Mouse (Mus musculus) heart, adult 2 months (tissue): ENCODE data around the gene Alg5. TPM values are rescaled to one million over a fixed set of nuclear protein-coding genes. Genes with fewer than 3 reads are reported as not detected.

Source experiments
- DNase-seq, 2 experiments: peaks; one replicate each; pipeline ENCODE4 v3.0.0; 2021
- H3K27ac ChIP-seq: fragments of 200-600 bp; 2 replicates; pipeline ENCODE4 v1.8.1; 2022
- H3K27me3 ChIP-seq: fragments of 200-500 bp; 2 replicates; pipeline ENCODE4 v1.6.1; 2012; ENCODE audit warnings: mild to moderate bottlenecking, low read length, inconsistent platforms, mixed read lengths; ENCODE audit not compliant: control insufficient read depth, insufficient read depth
- H3K36me3 ChIP-seq: fragments of 200-500 bp; 2 replicates; pipeline ENCODE4 v1.6.1; 2012; ENCODE audit warnings: low read length, inconsistent platforms; ENCODE audit not compliant: control insufficient read depth, insufficient read depth
- H3K4me1 ChIP-seq: fragments of 200-500 bp; 2 replicates; pipeline ENCODE4 v1.6.1; 2011; ENCODE audit warnings: low read length; ENCODE audit not compliant: control insufficient read depth, insufficient read depth
- H3K4me3 ChIP-seq: fragments of 200-600 bp; 2 replicates; pipeline ENCODE4 v1.8.1; 2022
- H3K79me2 ChIP-seq: fragments of 200-500 bp; replicated peaks from 2 replicates; pipeline ENCODE4 v1.6.1; 2012; ENCODE audit warnings: mild to moderate bottlenecking, inconsistent platforms, low read length, moderate library complexity, mixed read lengths; ENCODE audit not compliant: control insufficient read depth, insufficient read depth
- H3K9ac ChIP-seq: fragments of 200-500 bp; 2 replicates; pipeline ENCODE4 v1.6.1; 2012; ENCODE audit warnings: low read depth, mild to moderate bottlenecking, control low read depth, inconsistent platforms, low read length, mixed read lengths
- CTCF ChIP-seq: fragments of 200-600 bp; IDR thresholded peaks from 2 replicates; pipeline ENCODE4 v1.8.1; 2022; ENCODE audit warnings: antibody characterized with exemption, mild to moderate bottlenecking, moderate library complexity
- EP300 ChIP-seq: fragments of 200-500 bp; IDR thresholded peaks from 2 replicates; pipeline ENCODE4 v1.6.1; 2011; ENCODE audit warnings: low read depth, low read length, control low read depth; ENCODE audit not compliant: insufficient read depth
- POLR2A ChIP-seq: fragments of 200-500 bp; IDR thresholded peaks from 2 replicates; pipeline ENCODE4 v1.6.1; 2011; ENCODE audit warnings: mild to moderate bottlenecking, low read depth, low read length, control low read depth; ENCODE audit not compliant: insufficient read depth
- WGBS: fragments of 180-500 bp; shearing (Covaris S2); methylation state at CpG from one replicate; pipeline ENCODE4 v1.1.7; 2018; 5-methylcytosine and 5-hydroxymethylcytosine counted together
- intact Hi-C: fragments of 180-260 bp; cut with DNase I; formaldehyde crosslinking; loops from one replicate; pipeline ENCODE4 v1.15.1; 2025
- polyA plus RNA-seq: library from polyadenylated mRNA; depleted of rRNA; stranded (reverse); fragments of >200 nt; gene quantifications from 2 replicates; pipeline ENCODE4 v1.2.3, GENCODE M21; 2012
- total RNA-seq, 2 experiments: library from RNA; stranded (reverse); gene quantifications; 2 replicates each; pipeline ENCODE4 v1.2.3; 2021

Gene Alg5
- total and polyA plus RNA-seq, 3 experiments, result 6.9 to 10.5 (median 8.9) TPM

- intact Hi-C loops, result no loop called here
- 58% methylated on average over 3 of the region's 3 CpGs for WGBS
- Histone ChIP-seq H3K79me2 (no peaks in the 10 kb centered on the region), H3K9ac (no peak overlapping the region), H3K36me3 (peaks cover 9% of the 10 kb centered on the region), H3K27ac (no peak overlapping the region), H3K4me3 (no peak overlapping the region), H3K27me3 (no peaks in the 10 kb centered on the region), H3K4me1 (peaks cover 2% of the 10 kb centered on the region)
- no peak for TF ChIP-seq EP300
- no peak for TF ChIP-seq POLR2A
- TF ChIP-seq CTCF, result no peak
- no peak for DNase-seq
Measured at GRCm38 (mm10) chr3:54718947-54719346, 16.4 kb upstream of the Alg5 start.

DNA sequence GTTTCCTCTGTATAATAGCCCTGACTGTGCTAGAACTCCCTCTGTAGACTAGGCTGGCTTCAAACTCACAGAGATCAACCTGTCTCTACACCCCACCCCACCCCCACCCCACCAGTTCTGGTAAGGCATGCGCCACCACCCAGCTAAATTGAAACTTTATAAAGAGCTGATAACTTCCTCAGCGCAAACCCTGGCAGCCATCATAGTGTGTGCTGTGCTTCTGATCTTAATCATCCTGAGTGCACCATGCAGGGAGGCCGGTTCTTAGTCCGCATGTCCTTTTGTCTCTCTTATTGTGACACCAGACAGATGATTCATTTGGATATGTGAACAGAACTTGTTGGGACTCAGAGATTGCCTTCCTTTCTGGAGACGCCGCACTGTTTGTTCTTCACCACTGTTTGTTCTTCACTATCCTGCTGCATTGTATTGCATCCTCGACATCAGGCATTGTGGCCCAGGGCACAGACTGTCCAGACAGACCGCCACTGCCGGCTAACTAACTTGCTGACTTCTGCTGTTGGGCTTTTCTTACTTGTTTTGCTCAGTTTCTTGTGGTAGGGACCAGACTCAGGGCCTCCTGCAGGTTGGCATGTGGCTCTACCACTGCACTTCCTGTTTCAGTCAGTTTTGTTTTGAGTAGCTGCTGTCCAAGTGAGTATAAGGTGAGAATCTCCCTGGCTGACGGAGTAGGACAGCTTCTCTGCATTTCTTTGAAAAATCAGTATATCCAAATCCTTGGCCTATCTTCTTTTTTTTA lies 11.4 kb upstream of the Alg5 start:
- DNase-seq, result no peak
- TF ChIP-seq POLR2A (no peak), EP300 (no peak), CTCF (no peak)
- Histone ChIP-seq H3K79me2 (no peaks in the 10 kb centered on the region), H3K27ac (no peak overlapping the region), H3K4me1 (peaks cover 2% of the 10 kb centered on the region), H3K4me3 (no peak overlapping the region), H3K27me3 (no peaks in the 10 kb centered on the region), H3K36me3 (peaks cover 9% of the 10 kb centered on the region), H3K9ac (no peak overlapping the region)
- intact Hi-C loops, result no loop called here
- WGBS, result 76% methylated on average over 10 of the region's 10 CpGs

GRCm38 (mm10) chr3:54725344-54725743 lies 10.0 kb upstream of the Alg5 start:
- no peak overlapping the region for H3K9ac ChIP-seq
- no peak overlapping the region for H3K27ac ChIP-seq
- H3K36me3 ChIP-seq, result peaks cover 12% of the 10 kb centered on the region
- no peak for DNase-seq
- H3K4me3 ChIP-seq, result no peak overlapping the region
- no peaks in the 10 kb centered on the region for H3K79me2 ChIP-seq
- peaks cover 2% of the 10 kb centered on the region for H3K4me1 ChIP-seq
- TF ChIP-seq EP300 (no peak), POLR2A (no peak), CTCF (no peak)
- H3K27me3 ChIP-seq, result no peaks in the 10 kb centered on the region
- WGBS, result 78% methylated on average over 2 of the region's 2 CpGs
- intact Hi-C loops, result no loop called here

- WGBS, result 94% methylated on average over 2 of the region's 2 CpGs
- TF ChIP-seq EP300 (no peak), CTCF (no peak), POLR2A (no peak)
- H3K9ac ChIP-seq, result no peak overlapping the region
- no peak overlapping the region for H3K4me3 ChIP-seq
- H3K79me2 ChIP-seq, result no peaks in the 10 kb centered on the region
- intact Hi-C loops, result no loop called here
- H3K4me1 ChIP-seq, result peaks cover 2% of the 10 kb centered on the region
- no peaks in the 10 kb centered on the region for H3K27me3 ChIP-seq
- no peak overlapping the region for H3K27ac ChIP-seq
- no peak for DNase-seq
- peaks cover 12% of the 10 kb centered on the region for H3K36me3 ChIP-seq
Measured at GRCm38 (mm10) chr3:54727588-54727987, 7.8 kb upstream of the Alg5 start.

DNA sequence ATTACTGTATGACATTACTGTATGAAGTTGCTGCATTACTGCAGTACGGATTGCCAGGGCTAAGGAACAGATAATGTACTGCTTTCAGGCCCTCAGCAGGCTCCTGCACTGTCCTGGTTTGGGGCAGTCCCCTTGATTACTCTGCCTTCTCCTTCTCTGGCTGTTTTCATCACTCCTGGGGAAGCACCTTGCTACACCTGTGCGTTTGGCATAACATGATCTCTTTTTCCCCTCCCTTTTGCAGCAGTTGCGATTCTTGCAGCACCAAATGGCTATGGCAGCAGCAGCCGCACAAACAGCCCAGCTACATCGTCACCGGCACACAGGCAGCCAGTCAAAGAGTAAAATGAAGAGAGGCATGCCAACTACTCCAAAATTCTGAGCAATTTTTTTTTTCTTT lies 7.2 kb upstream of the Alg5 start:
- H3K4me1 ChIP-seq, result peaks cover 2% of the 10 kb centered on the region
- H3K4me3 ChIP-seq, result no peak overlapping the region
- intact Hi-C loops, result no loop called here
- H3K27me3 ChIP-seq, result no peaks in the 10 kb centered on the region
- DNase-seq, result no peak
- H3K9ac ChIP-seq, result no peak overlapping the region
- H3K27ac ChIP-seq, result no peak overlapping the region
- H3K36me3 ChIP-seq, result peaks cover 10% of the 10 kb centered on the region
- no peak for TF ChIP-seq CTCF
- no peaks in the 10 kb centered on the region for H3K79me2 ChIP-seq
- whole genome bisulfite sequencing, result 91% methylated on average over 6 of the region's 6 CpGs

DNA sequence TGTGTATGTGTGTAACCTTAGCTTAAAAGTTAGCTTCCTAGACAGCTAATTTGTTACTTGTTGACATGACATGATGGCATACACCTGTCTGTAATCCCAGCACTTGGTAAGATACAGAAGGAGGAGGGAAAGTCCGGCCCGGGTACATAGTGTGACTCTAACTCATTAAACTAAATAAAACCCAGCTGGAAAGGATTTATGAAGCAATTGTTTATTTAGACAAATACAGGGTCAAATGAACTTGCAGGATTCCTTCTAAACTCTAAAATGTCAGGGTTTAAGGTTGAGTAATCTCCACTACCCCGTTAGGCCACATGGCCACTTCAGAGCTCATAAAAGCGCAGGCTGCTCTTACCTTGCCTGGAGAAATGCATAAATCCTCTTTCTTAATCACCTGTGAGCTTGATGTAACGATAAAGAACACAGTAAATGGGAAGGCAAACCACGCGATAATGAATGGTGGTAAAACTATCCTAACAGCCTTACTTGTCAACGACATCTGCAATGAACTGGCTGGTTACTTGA lies 3.7 kb upstream of the Alg5 start:
- no peak overlapping the region for H3K4me3 ChIP-seq
- peaks cover 3% of the 10 kb centered on the region; the same call in 1 of the 2 replicates for H3K36me3 ChIP-seq
- WGBS, result 88% methylated on average over 8 of the region's 8 CpGs
- no peak overlapping the region for H3K27ac ChIP-seq
- intact Hi-C loops, result no loop called here
- peaks cover 1% of the 10 kb centered on the region; the same call in 1 of the 2 replicates for H3K4me1 ChIP-seq
- H3K79me2 ChIP-seq, result no peaks in the 10 kb centered on the region
- H3K27me3 ChIP-seq, result no peaks in the 10 kb centered on the region
- no peak for DNase-seq
- H3K9ac ChIP-seq, result no peak overlapping the region
- no peak for TF ChIP-seq POLR2A
- TF ChIP-seq EP300, result no peak
- no peak for TF ChIP-seq CTCF
